Mouse (Mus musculus): ENCODE measurements at regions not wholly inside any gene's neighbourhood (a gene's known extent, or its start where the extent isn't known, plus 50 kb on each side); places are given as distances from the start of the nearest gene placed in this dataset.

GRCm38 (mm10) chr10:108110891-108111290, 51.1 kb upstream of the Ppp1r12a start:
- TF ChIP-seq CTCF (IDR thresholded peaks at IDR 0.05; ENCODE audit: control insufficient read depth, insufficient read depth, insufficient replicate concordance, low read depth, low read length) (no peak), POLR2A (IDR thresholded peaks at IDR 0.05; ENCODE audit: control insufficient read depth, low read depth, low read length) (no peak)
